Mouse (Mus musculus): ENCODE measurements around the gene Padi4. TPM values are rescaled to one million over a fixed set of nuclear protein-coding genes. Genes with fewer than 3 reads are reported as not detected.

The Padi4 gene
- polyA plus RNA-seq, 1 experiment: 0.44 TPM

GRCm38 (mm10) chr4:140741401-140741800 lies 32.6 kb downstream of the Padi4 start:
- no peak overlapping the region for H3K4me3 ChIP-seq (ENCODE audit: insufficient read depth, low read depth, low read length)
- WGBS: 66% methylated on average over 6 of the region's 6 CpGs
- TF ChIP-seq POLR2A (IDR thresholded peaks at IDR 0.05; ENCODE audit: low read depth, low read length): no peak
- TF ChIP-seq CTCF (conservative IDR thresholded peaks at IDR 0.05; ENCODE audit: insufficient read depth, insufficient read length, low read depth, low read length): no peak
- H3K36me3 ChIP-seq (ENCODE audit: control insufficient read depth, insufficient read depth, low read length): no peaks in the 10 kb centered on the region
- H3K4me1 ChIP-seq (ENCODE audit: control insufficient read depth, insufficient read depth, low read length): no peaks in the 10 kb centered on the region
- no peak for DNase-seq
- H3K27me3 ChIP-seq (replicated peaks; ENCODE audit: control insufficient read depth, insufficient read depth, low read length): no peaks in the 10 kb centered on the region
- H3K27ac ChIP-seq (ENCODE audit: insufficient read depth, low read depth, low read length): no peak overlapping the region

DNA sequence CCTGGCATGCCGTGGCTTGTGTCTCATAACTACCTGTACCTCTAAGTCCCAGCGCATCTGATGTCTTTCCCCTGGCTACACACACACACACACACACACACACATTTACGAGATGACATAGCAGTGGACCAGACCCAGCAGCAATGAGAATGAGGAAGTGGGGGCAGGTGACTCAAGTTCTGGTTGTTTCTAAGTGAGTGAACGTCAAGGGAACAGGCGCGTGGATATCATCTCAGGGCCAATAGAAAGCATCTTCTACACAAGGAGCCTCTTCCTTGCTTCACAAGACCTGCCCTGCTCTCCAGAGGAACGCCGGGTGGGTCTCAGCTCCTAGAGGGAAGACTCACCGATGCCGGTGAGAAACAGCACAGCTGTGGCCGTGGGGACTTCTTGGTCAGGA lies 33.4 kb downstream of the Padi4 start:
- Histone ChIP-seq H3K27ac (ENCODE audit: insufficient read depth, low read depth, low read length) (no peak overlapping the region), H3K36me3 (ENCODE audit: control insufficient read depth, insufficient read depth, low read length) (no peaks in the 10 kb centered on the region), H3K4me1 (ENCODE audit: control insufficient read depth, insufficient read depth, low read length) (no peaks in the 10 kb centered on the region), H3K27me3 (replicated peaks; ENCODE audit: control insufficient read depth, insufficient read depth, low read length) (no peaks in the 10 kb centered on the region), H3K4me3 (ENCODE audit: insufficient read depth, low read depth, low read length) (no peak overlapping the region)
- no peak for DNase-seq
- TF ChIP-seq CTCF (conservative IDR thresholded peaks at IDR 0.05; ENCODE audit: insufficient read depth, insufficient read length, low read depth, low read length): no peak
- TF ChIP-seq POLR2A (IDR thresholded peaks at IDR 0.05; ENCODE audit: low read depth, low read length): no peak
- 83% methylated on average over 11 of the region's 11 CpGs for WGBS

DNA sequence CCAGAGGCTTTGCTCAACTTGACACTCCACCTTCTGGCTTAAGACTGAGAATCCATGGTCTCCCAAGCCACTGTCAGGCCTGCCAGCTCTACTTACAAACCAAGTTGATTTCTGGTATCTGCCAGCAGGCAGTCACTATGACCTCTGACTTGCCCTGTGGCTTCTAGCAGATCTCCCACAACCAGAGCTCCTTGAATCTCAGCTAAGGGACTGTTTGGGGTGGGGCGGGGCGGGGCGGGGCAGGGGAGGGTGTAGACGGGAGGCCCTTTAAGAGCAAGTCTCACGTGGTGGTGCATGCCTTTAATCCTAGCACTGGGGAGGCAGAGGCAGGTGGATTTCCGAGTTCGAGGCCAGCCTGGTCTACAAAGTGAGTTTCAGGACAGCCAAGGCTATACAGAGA lies 41.2 kb downstream of the Padi4 start:
- H3K36me3 ChIP-seq (ENCODE audit: control insufficient read depth, insufficient read depth, low read length): no peaks in the 10 kb centered on the region
- WGBS: 65% methylated on average over 7 of the region's 7 CpGs
- H3K27me3 ChIP-seq (replicated peaks; ENCODE audit: control insufficient read depth, insufficient read depth, low read length): no peaks in the 10 kb centered on the region
- no peaks in the 10 kb centered on the region for H3K4me1 ChIP-seq (ENCODE audit: control insufficient read depth, insufficient read depth, low read length)
- no peak for DNase-seq
- TF ChIP-seq CTCF (conservative IDR thresholded peaks at IDR 0.05; ENCODE audit: insufficient read depth, insufficient read length, low read depth, low read length) (no peak), POLR2A (IDR thresholded peaks at IDR 0.05; ENCODE audit: low read depth, low read length) (no peak)
- H3K4me3 ChIP-seq (ENCODE audit: insufficient read depth, low read depth, low read length): no peak overlapping the region
- no peak overlapping the region for H3K27ac ChIP-seq (ENCODE audit: insufficient read depth, low read depth, low read length)

- TF ChIP-seq POLR2A (IDR thresholded peaks at IDR 0.05; ENCODE audit: low read depth, low read length) (no peak), CTCF (conservative IDR thresholded peaks at IDR 0.05; ENCODE audit: insufficient read depth, insufficient read length, low read depth, low read length) (peak; percentile 31)
Observed at GRCm38 (mm10) chr4:140731654-140732053, 42.4 kb downstream of the Padi4 start.

GRCm38 (mm10) chr4:140726907-140727306 lies 47.1 kb downstream of the Padi4 start:
- WGBS: 89% methylated on average over 12 of the region's 12 CpGs
- no peak for TF ChIP-seq POLR2A (IDR thresholded peaks at IDR 0.05; ENCODE audit: low read depth, low read length)
- no peak for TF ChIP-seq CTCF (conservative IDR thresholded peaks at IDR 0.05; ENCODE audit: insufficient read depth, insufficient read length, low read depth, low read length)
- Histone ChIP-seq H3K36me3 (ENCODE audit: control insufficient read depth, insufficient read depth, low read length) (no peaks in the 10 kb centered on the region), H3K27me3 (replicated peaks; ENCODE audit: control insufficient read depth, insufficient read depth, low read length) (no peaks in the 10 kb centered on the region), H3K27ac (ENCODE audit: insufficient read depth, low read depth, low read length) (no peak overlapping the region), H3K4me3 (ENCODE audit: insufficient read depth, low read depth, low read length) (no peak overlapping the region), H3K4me1 (ENCODE audit: control insufficient read depth, insufficient read depth, low read length) (no peaks in the 10 kb centered on the region)
- DNase-seq: no peak

More at GRCm38 (mm10) chr4:140731654-140732053, 42.4 kb downstream of the Padi4 start:
- no peaks in the 10 kb centered on the region for H3K36me3 ChIP-seq (ENCODE audit: control insufficient read depth, insufficient read depth, low read length)
- WGBS: 87% methylated on average over 4 of the region's 4 CpGs
- no peaks in the 10 kb centered on the region for H3K27me3 ChIP-seq (replicated peaks; ENCODE audit: control insufficient read depth, insufficient read depth, low read length)
- no peaks in the 10 kb centered on the region for H3K4me1 ChIP-seq (ENCODE audit: control insufficient read depth, insufficient read depth, low read length)
- no peak for DNase-seq
- no peak overlapping the region for H3K4me3 ChIP-seq (ENCODE audit: insufficient read depth, low read depth, low read length)
- H3K27ac ChIP-seq (ENCODE audit: insufficient read depth, low read depth, low read length): no peak overlapping the region

- no peak overlapping the region for H3K4me3 ChIP-seq (ENCODE audit: insufficient read depth, low read depth, low read length)
- TF ChIP-seq POLR2A (IDR thresholded peaks at IDR 0.05; ENCODE audit: low read depth, low read length) (no peak), CTCF (conservative IDR thresholded peaks at IDR 0.05; ENCODE audit: insufficient read depth, insufficient read length, low read depth, low read length) (no peak)
- no peak overlapping the region for H3K27ac ChIP-seq (ENCODE audit: insufficient read depth, low read depth, low read length)
- H3K36me3 ChIP-seq (ENCODE audit: control insufficient read depth, insufficient read depth, low read length): no peaks in the 10 kb centered on the region
- WGBS: 83% methylated on average over 6 of the region's 6 CpGs
- no peaks in the 10 kb centered on the region for H3K4me1 ChIP-seq (ENCODE audit: control insufficient read depth, insufficient read depth, low read length)
- no peak for DNase-seq
- H3K27me3 ChIP-seq (replicated peaks; ENCODE audit: control insufficient read depth, insufficient read depth, low read length): no peaks in the 10 kb centered on the region
Observed at GRCm38 (mm10) chr4:140724739-140725138, 49.3 kb downstream of the Padi4 start.

GRCm38 (mm10) chr4:140723801-140724200 lies 50.2 kb downstream of the Padi4 start:
- H3K27ac ChIP-seq (ENCODE audit: insufficient read depth, low read depth, low read length): no peak overlapping the region
- no peak for DNase-seq
- no peak overlapping the region for H3K4me3 ChIP-seq (ENCODE audit: insufficient read depth, low read depth, low read length)
- 60% methylated on average over 5 of the region's 5 CpGs for WGBS
- no peaks in the 10 kb centered on the region for H3K36me3 ChIP-seq (ENCODE audit: control insufficient read depth, insufficient read depth, low read length)
- H3K27me3 ChIP-seq (replicated peaks; ENCODE audit: control insufficient read depth, insufficient read depth, low read length): no peaks in the 10 kb centered on the region
- TF ChIP-seq POLR2A (IDR thresholded peaks at IDR 0.05; ENCODE audit: low read depth, low read length) (no peak), CTCF (conservative IDR thresholded peaks at IDR 0.05; ENCODE audit: insufficient read depth, insufficient read length, low read depth, low read length) (peak; percentile 58)
- H3K4me1 ChIP-seq (ENCODE audit: control insufficient read depth, insufficient read depth, low read length): no peaks in the 10 kb centered on the region

All from kidney, adult 2 months (tissue).